Mouse (Mus musculus): ENCODE data around the gene Gm20509. TPM values are rescaled to one million over a fixed set of nuclear protein-coding genes. Genes with fewer than 3 reads are reported as not detected.
"Not testable (repeated sequence)": the region's sequence is repeated elsewhere in the genome, so short reads cannot be mapped to it uniquely, and the experiment has no call there.

Gene Gm20509
- polyA plus RNA-seq, 1 experiment from 2014 or later: not detected

DNA sequence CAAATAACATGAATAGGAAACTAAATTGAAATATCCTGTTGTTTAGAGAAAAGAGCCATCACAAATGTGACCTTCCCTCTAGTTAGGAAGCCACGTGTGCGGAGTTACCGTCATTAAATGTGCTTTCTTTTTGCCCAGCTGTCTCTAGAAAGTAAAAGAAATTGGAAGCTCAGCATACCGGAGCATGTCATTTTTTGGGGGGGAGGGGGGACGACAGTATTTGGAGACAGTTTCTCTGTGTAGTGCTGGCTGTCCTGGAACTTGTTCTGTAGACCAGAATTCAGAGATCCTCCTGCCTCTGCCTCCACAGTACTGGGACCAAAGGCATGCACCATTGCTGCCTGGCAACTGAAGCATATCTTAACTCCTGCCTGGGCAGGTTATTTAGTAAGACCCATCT is 734 bp upstream of the Gm20509 start, which contains the start of gene Khdc3:
Khdc3 (plus strand) TSS at position 301 of the 400 bp plus-strand sequence.
- no peaks in the 10 kb centered on the region for H3K9me3 ChIP-seq (replicated peaks)
- no peak within 1 kb of the TSS for H3K4me2 ChIP-seq
- H3K27ac ChIP-seq: no peak within 1 kb of the TSS
- peaks cover 8% of the 10 kb centered on the region for H3K4me1 ChIP-seq (replicated peaks)
- H3K27me3 ChIP-seq: peaks cover 41% of the 10 kb centered on the region
- no peaks in the 10 kb centered on the region for H3K36me3 ChIP-seq
- no peak within 1 kb of the TSS for H3K4me3 ChIP-seq
- ATAC-seq (replicated peaks; ENCODE audit: insufficient number of reproducible peaks, insufficient read depth, low FRiP score, low read depth): no peak
- H3K9ac ChIP-seq: no peak within 1 kb of the TSS
- WGBS: 84% methylated on average over 5 of the region's 5 CpGs

DNA sequence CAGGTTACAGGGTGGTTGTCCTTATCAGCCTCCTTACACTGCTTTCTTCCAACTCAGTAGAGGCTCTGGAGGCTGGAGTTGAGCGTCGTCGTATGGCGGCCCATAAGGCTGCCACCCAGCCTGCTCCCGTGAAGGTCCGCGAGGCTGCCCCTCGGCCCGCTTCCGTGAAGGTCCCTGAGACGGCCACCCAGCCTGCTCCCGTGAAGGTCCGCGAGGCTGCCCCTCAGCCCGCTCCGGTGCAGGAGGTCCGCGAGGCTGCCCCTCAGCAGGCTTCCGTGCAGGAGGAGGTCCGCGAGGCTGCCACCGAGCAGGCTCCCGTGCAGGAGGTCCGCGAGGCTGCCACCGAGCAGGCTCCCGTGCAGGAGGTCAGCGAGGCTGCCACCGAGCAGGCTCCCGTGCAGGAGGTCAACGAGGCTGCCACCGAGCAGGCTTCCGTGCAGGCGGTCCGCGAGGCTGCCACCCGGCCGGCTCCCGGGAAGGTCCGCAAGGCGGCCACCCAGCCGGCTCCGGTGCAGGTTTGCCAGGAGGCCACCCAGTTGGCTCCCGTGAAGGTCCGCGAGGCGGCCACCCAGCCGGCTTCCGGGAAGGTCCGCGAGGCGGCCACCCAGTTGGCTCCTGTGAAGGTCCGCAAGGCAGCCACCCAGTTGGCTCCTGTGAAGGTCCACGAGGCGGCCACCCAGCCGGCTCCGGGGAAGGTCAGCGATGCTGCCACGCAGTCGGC is 1.0 kb downstream of the Gm20509 start:
- WGBS: 4% methylated on average over 59 of the region's 60 CpGs

DNA sequence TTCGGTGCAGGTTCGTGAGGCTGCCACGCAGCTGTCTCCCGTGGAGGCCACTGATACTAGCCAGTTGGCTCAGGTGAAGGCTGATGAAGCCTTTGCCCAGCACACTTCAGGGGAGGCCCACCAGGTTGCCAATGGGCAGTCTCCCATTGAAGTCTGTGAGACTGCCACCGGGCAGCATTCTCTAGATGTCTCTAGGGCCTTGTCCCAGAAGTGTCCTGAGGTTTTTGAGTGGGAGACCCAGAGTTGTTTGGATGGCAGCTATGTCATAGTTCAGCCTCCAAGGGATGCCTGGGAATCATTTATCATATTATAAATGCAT is 1.6 kb downstream of the Gm20509 start:
- ATAC-seq (replicated peaks; ENCODE audit: insufficient number of reproducible peaks, insufficient read depth, low FRiP score, low read depth): no peak
- peak overlapping the region; percentile 89 for H3K4me2 ChIP-seq
- H3K4me1 ChIP-seq (replicated peaks): peaks cover 8% of the 10 kb centered on the region
- H3K27me3 ChIP-seq: peaks cover 41% of the 10 kb centered on the region
- no peaks in the 10 kb centered on the region for H3K36me3 ChIP-seq
- no peaks in the 10 kb centered on the region for H3K9me3 ChIP-seq (replicated peaks)
- no peak overlapping the region for H3K27ac ChIP-seq
- peak overlapping the region; percentile 38; the same call in 1 of the 2 replicates for H3K9ac ChIP-seq
- WGBS: 39% methylated on average over 5 of the region's 5 CpGs
- H3K4me3 ChIP-seq: peak overlapping the region; percentile 49

More for the DNA sequence above, 1.0 kb downstream of the Gm20509 start:
- no peak overlapping the region for H3K27ac ChIP-seq
- H3K36me3 ChIP-seq: no peaks in the 10 kb centered on the region
- peak overlapping the region; percentile 38 for H3K9ac ChIP-seq
- H3K9me3 ChIP-seq (replicated peaks): no peaks in the 10 kb centered on the region
- no peak for ATAC-seq (replicated peaks; ENCODE audit: insufficient number of reproducible peaks, insufficient read depth, low FRiP score, low read depth)
- peak overlapping the region; percentile 89 for H3K4me2 ChIP-seq
- peak overlapping the region; percentile 49 for H3K4me3 ChIP-seq
- H3K27me3 ChIP-seq: peaks cover 41% of the 10 kb centered on the region
- H3K4me1 ChIP-seq (replicated peaks): peaks cover 8% of the 10 kb centered on the region

DNA sequence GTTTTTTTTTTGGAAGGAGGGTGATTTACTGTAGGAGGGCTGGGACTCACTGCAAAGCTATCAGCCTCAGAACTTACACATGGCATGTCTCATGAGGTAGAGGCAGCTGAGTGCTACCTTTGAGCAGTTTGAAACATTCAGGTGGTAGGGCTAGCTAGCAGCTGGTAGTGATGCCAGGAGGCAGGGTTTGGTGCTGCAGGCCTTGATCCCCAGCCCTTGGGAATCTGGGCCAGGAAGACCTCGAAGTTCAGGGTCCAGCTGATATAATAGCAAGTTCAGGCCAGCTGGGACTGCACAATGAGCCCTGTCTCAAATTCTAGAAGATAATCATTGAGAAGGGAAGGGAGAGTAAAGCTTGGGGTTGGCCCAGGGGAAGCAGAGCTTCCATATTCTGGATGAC is 2.9 kb downstream of the Gm20509 start:
- ATAC-seq (replicated peaks; ENCODE audit: insufficient number of reproducible peaks, insufficient read depth, low FRiP score, low read depth): no peak
- H3K9me3 ChIP-seq (replicated peaks): no peaks in the 10 kb centered on the region
- H3K27ac ChIP-seq: no peak overlapping the region
- peaks cover 41% of the 10 kb centered on the region for H3K27me3 ChIP-seq
- H3K4me3 ChIP-seq: no peak overlapping the region
- H3K36me3 ChIP-seq: no peaks in the 10 kb centered on the region
- H3K4me1 ChIP-seq (replicated peaks): peaks cover 8% of the 10 kb centered on the region
- H3K4me2 ChIP-seq: no peak overlapping the region
- WGBS: 68% methylated on average over 1 of the region's 1 CpGs
- no peak overlapping the region for H3K9ac ChIP-seq

DNA sequence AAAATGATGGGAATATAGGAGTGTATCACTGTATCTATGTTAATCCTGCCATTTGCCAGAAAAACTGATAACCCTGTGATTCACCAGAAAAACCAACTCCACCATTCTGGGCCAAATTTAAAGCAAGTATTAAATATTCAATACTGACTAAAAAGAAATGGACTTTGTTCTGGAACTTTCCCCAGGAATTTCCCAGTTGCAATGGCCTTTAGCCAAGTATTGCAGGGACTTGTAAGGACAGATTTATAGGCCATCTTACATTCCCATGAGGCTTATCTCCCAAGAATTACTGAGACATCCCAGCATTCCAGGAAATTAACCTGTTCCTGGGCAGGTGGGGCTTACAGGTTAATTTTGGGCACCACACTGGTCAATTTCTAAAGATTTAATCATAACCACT is 3.5 kb downstream of the Gm20509 start:
- H3K4me3 ChIP-seq: no peak overlapping the region
- H3K27ac ChIP-seq: no peak overlapping the region
- no peaks in the 10 kb centered on the region for H3K9me3 ChIP-seq (replicated peaks)
- ATAC-seq (replicated peaks; ENCODE audit: insufficient number of reproducible peaks, insufficient read depth, low FRiP score, low read depth): no peak
- H3K27me3 ChIP-seq: peaks cover 41% of the 10 kb centered on the region
- H3K4me2 ChIP-seq: no peak overlapping the region
- no peak overlapping the region for H3K9ac ChIP-seq
- peaks cover 8% of the 10 kb centered on the region for H3K4me1 ChIP-seq (replicated peaks)
- H3K36me3 ChIP-seq: no peaks in the 10 kb centered on the region

DNA sequence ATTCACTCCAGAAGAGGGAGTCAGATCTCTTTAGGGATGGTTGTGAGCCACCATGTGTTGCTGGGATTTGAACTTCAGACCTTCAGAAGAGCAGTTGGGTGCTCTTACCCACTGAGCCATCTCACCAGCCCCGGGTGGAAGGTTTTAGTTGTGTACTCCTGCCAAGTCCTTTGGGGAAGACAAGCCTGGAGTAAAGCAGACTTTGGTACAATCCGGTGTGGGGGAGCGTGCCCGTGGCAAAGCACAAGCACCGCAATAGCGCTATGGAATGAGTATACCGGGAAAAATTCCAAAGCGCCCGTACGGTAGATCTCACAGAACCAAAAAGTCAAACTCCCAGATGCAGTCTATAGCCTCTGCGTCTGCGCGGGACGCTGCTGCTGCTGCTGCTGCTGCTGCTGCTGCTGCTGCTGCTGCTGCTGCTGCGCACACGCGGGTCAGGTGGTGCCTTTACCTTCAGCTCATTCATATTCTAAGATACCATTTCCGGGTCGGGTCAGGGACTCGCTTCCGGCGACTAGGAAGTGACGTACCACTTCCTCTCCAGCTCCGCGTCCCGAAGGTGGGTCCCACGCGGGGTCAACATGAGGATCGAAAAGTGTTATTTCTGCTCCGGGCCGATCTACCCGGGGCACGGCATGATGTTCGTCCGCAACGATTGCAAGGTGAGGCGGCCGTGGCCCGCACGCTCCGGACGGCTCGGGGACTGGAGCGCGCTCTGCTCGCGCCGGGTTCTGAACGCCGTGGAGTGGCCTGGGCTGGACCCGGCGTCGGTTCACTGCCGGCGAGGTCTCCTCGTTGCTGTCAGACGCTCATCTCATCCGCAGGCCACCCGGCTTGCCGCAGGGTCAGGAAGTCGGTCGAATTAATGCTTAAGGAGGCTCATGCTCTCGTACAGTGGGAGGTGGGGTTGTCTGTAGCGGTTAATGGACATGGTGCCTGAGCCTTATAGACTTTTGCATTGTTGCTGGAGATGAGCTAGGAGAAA is 10.9 kb downstream of the Gm20509 start, which contains the start of gene Rsl24d1:
Rsl24d1 (plus strand) TSS at position 508 of the 988 bp plus-strand sequence.
- H3K4me1 ChIP-seq (replicated peaks): peaks cover 10% of the 10 kb centered on the region
- H3K4me2 ChIP-seq: peak within 1 kb of the TSS; percentile 84
- no peaks in the 10 kb centered on the region; the same call in 1 of the 2 replicates for H3K27me3 ChIP-seq
- peak within 1 kb of the TSS; percentile 70 for H3K27ac ChIP-seq
- H3K9me3 ChIP-seq (replicated peaks): no peaks in the 10 kb centered on the region
- peaks cover 17% of the 10 kb centered on the region for H3K36me3 ChIP-seq
- peak within 1 kb of the TSS; percentile 85 for H3K9ac ChIP-seq
- peak within 1 kb of the TSS; percentile 96 for H3K4me3 ChIP-seq
- WGBS: under 1% methylated on average over 64 of the region's 64 CpGs
- ATAC-seq (replicated peaks; ENCODE audit: insufficient number of reproducible peaks, insufficient read depth, low FRiP score, low read depth): peak; percentile 90

DNA sequence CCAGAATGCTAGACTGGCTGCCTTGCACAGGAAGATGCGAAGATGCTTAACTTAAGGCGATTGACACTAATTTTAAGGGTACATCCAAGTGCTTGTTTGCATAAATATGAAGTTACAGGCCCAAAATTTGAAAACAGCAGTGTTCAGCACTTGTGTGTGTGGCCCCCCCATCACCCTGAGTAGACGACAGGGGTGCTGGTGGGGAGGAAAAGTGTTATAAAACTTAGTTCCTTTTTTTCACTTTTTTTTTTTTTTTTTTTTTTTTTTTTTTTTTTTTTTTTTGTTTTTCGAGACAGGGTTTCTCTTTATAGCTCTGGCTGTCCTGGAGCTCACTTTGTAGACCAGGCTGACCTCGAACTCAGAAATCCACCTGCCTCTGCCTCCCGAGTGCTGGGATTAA is 14.4 kb downstream of the Gm20509 start:
- ATAC-seq (replicated peaks; ENCODE audit: insufficient number of reproducible peaks, insufficient read depth, low FRiP score, low read depth); H3K27me3 ChIP-seq; H3K4me3 ChIP-seq; H3K9me3 ChIP-seq (replicated peaks); H3K4me2 ChIP-seq; H3K27ac ChIP-seq; H3K9ac ChIP-seq; H3K4me1 ChIP-seq (replicated peaks): not testable (repeated sequence)
- WGBS: 96% methylated on average over 5 of the region's 6 CpGs
- peaks cover 42% of the 10 kb centered on the region for H3K36me3 ChIP-seq

DNA sequence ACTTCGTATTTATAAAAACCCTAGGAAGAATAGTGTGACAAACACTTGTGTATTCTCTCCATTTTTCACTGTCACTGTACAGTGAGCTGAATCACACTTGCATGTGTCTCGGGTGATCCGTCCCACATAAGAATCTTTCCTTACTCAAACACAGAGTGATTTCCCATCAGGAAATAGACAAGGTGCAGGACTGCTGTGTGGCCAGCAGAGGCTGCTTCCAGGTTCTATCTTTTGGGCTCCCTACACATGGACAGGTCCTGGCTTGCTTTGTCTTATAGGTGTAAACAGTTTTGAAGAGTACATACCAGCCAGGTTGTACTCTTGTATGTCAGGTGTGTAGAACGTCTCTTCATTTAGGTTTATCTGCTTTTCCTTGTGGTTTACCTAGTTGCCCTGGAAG is 15.7 kb downstream of the Gm20509 start:
- Histone ChIP-seq H3K4me3 (no peak overlapping the region), H3K27ac (no peak overlapping the region), H3K9ac (no peak overlapping the region), H3K4me1 (replicated peaks) (peaks cover 8% of the 10 kb centered on the region), H3K36me3 (peaks cover 47% of the 10 kb centered on the region), H3K4me2 (no peak overlapping the region), H3K9me3 (replicated peaks) (no peaks in the 10 kb centered on the region), H3K27me3 (no peaks in the 10 kb centered on the region)
- no peak for ATAC-seq (replicated peaks; ENCODE audit: insufficient number of reproducible peaks, insufficient read depth, low FRiP score, low read depth)
- 86% methylated on average over 4 of the region's 4 CpGs for WGBS

DNA sequence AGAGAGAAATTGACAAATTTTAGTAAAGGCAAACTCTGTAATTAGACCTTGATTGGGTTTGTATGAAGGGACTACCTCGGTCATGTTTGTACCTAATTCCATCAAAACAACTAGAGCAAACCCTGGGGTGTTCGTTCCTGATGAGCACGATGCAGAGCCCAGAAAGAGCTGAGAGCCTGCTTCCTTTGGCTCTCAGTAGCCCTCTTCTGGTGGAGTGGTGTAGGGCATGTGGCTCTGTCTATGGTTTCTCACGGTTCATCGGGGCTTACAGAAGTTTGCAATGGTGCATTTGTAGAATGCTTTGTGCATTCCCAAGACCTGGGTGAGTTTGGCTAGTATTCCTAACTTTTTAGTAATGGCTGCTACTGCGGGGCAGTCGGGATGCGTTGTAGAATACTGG is 19.5 kb downstream of the Gm20509 start:
- Histone ChIP-seq H3K9ac (no peak overlapping the region), H3K9me3 (replicated peaks) (no peaks in the 10 kb centered on the region), H3K4me2 (no peak overlapping the region), H3K4me1 (replicated peaks) (no peaks in the 10 kb centered on the region), H3K36me3 (peaks cover 76% of the 10 kb centered on the region), H3K27ac (no peak overlapping the region), H3K4me3 (no peak overlapping the region), H3K27me3 (no peaks in the 10 kb centered on the region)
- no peak for ATAC-seq (replicated peaks; ENCODE audit: insufficient number of reproducible peaks, insufficient read depth, low FRiP score, low read depth)
- 76% methylated on average over 8 of the region's 8 CpGs for WGBS

DNA sequence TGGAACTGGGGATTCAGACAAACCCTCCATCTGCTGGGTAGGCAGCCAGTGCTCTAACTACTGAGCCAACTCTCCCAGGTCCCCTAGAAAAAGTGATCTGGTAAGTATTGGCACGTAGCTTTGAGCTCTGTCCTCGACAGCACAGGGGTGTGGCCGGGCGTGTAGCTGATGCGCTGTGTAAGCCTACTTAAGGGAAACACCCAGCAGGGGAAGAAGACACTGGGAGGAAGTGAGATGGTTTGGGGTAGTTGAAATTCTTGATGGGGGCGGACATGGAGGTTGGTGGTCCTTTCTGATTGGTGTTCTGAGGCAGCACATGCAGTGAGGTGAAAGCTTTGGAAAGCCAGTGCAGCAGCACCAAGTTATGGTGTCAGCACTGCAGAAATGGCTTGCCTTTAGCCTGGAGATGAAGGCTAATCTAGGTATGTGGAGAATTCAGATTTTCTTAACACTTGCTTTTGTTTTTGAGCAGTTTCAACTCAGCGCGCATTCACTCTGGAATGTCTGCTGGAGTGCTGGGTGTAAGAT is 22.8 kb downstream of the Gm20509 start:
- Histone ChIP-seq H3K36me3 (peaks cover 80% of the 10 kb centered on the region), H3K4me2 (no peak overlapping the region), H3K27ac (no peak overlapping the region), H3K9ac (no peak overlapping the region), H3K4me3 (no peak overlapping the region), H3K9me3 (replicated peaks) (no peaks in the 10 kb centered on the region), H3K27me3 (no peaks in the 10 kb centered on the region), H3K4me1 (replicated peaks) (no peaks in the 10 kb centered on the region)
- ATAC-seq (replicated peaks; ENCODE audit: insufficient number of reproducible peaks, insufficient read depth, low FRiP score, low read depth): no peak
- 80% methylated on average over 8 of the region's 8 CpGs for WGBS

DNA sequence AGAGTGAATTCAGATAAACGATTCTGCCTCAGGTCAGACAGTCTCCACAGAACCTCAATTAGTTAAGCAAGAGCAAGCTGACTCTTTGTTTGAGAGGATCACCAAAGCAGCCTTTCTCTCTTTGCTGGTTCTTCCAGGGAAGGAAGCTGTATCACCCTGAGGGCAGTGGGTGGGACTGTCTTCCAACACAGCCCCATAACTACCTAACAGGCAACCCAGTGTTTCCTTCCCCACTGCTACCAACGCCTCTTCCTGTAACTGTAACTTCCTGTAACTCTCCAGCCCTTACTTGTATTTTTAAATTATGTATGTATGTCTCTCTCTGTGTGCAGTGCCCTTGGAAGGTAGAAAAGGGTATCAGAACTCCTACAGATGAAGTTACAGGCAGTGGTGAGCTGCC is 25.2 kb downstream of the Gm20509 start:
- 81% methylated on average over 2 of the region's 2 CpGs for WGBS
- H3K9ac ChIP-seq: no peak overlapping the region
- no peaks in the 10 kb centered on the region for H3K27me3 ChIP-seq
- no peaks in the 10 kb centered on the region for H3K4me1 ChIP-seq (replicated peaks)
- no peak overlapping the region for H3K27ac ChIP-seq
- H3K9me3 ChIP-seq (replicated peaks): no peaks in the 10 kb centered on the region
- no peak overlapping the region for H3K4me2 ChIP-seq
- H3K36me3 ChIP-seq: peaks cover 59% of the 10 kb centered on the region
- no peak for ATAC-seq (replicated peaks; ENCODE audit: insufficient number of reproducible peaks, insufficient read depth, low FRiP score, low read depth)
- H3K4me3 ChIP-seq: no peak overlapping the region
